Mouse (Mus musculus) thymus, adult 2 months (tissue): ENCODE measurements around the gene Dcx.

ENCODE experiments used
- CTCF ChIP-seq: fragments of 200-500 bp; IDR thresholded peaks from 2 replicates; pipeline ENCODE4 v1.5.1; 2012; ENCODE audit warnings: mild to moderate bottlenecking, control low read depth, low read length, moderate library complexity, borderline replicate concordance; ENCODE audit not compliant: control insufficient read depth, poor library complexity, insufficient read depth; ENCODE audit errors: extremely low read depth
- POLR2A ChIP-seq: fragments of 200-500 bp; IDR thresholded peaks from 2 replicates; pipeline ENCODE4 v1.6.1; 2012; ENCODE audit warnings: mild to moderate bottlenecking, low read length, control low read depth, moderate library complexity; ENCODE audit not compliant: control insufficient read depth, poor library complexity, insufficient read depth; ENCODE audit errors: extremely low read depth

DNA sequence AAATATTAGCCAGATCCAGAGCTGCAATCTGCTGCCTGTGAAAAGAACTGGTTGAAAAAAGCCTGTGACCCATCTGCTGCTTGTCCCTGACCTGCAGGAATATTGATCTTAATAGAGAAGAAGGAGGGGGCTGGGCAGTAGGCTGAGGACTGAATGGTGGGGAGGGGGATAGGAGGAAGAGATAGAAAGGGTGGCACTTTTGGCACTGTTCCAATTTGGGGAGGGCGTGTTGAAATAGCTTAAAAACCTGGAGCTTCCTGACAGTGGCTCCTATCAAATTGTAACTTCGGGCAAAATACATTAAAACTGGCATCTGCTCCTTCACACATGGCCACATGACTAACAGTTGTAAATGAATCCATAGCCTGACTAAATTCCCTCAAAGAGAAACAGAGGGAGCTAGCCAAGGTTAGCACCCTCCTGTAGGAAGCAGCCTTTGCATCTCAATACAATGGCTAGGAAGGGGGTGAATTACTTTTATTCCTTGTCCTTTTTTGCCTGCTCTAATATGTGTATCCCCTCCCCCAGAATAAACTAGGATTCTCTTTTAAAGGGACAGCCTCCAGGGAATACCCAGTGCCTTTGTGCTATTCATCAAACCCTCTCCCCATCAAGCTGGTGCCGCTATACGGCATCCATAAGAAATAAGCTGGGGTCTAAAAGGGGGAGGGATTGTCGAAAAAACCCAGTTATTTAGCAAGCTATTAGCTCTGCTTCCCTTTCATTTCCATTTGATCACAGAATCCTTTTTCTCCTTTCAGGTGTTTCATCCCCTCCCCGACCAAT is 1.5 kb downstream of the Dcx start:
- TF ChIP-seq CTCF (no peak), POLR2A (no peak)
